In genomic region chrX:7422166-7422565, GRCm38 (mm10) we compare ENCODE assay signal across 8 mouse cellular contexts. TPM values are rescaled to one million over a fixed set of nuclear protein-coding genes. Genes with fewer than 3 reads are reported as not detected.
DNase-seq lines count a peak whose midpoint lies in the region; ATAC-seq and TF ChIP-seq lines count a peak whose summit lies in the region.

No protein-coding gene starts in this region.

- no peak overlapping the region for H3K27ac ChIP-seq in heart, embryonic 12.5 days (ENCODE audit: poor library complexity, severe bottlenecking)
- H3K27ac ChIP-seq in forebrain, embryonic 15.5 days (replicated peaks): no peak overlapping the region
- no peak overlapping the region for H3K27ac ChIP-seq in macrophage
- no peak overlapping the region for H3K27ac ChIP-seq in layer of hippocampus, adult 2 months

- peak overlapping the region; percentile 59 for H3K4me3 ChIP-seq in heart, embryonic 12.5 days
- H3K4me3 ChIP-seq in E14TG2a.4 (replicated peaks; ENCODE audit: low read length) (peak overlapping the region; percentile 76), macrophage (ENCODE audit: inconsistent target) (peak overlapping the region; percentile 28; the same call in 1 of the 2 replicates)
- H3K4me3 ChIP-seq in forebrain, embryonic 15.5 days: peak overlapping the region; percentile 44
- H3K4me3 ChIP-seq in layer of hippocampus, adult 2 months: no peak overlapping the region

- H3K4me1 ChIP-seq in heart, embryonic 12.5 days (replicated peaks): no peaks in the 10 kb centered on the region
- peaks cover 42% of the 10 kb centered on the region for H3K4me1 ChIP-seq in E14TG2a.4 (replicated peaks; ENCODE audit: low read depth, low read length)
- H3K4me1 ChIP-seq in forebrain, embryonic 15.5 days: peaks cover 1% of the 10 kb centered on the region

- H3K4me2 ChIP-seq in heart, embryonic 12.5 days: peak overlapping the region; percentile 70
- peak overlapping the region; percentile 58 for H3K4me2 ChIP-seq in forebrain, embryonic 15.5 days (replicated peaks)

- no peak for DNase-seq in heart, adult 9 months (ENCODE audit: low spot score in 2 of 2)
- DNase-seq in layer of hippocampus, adult 2 months (ENCODE audit: low spot score in 2 of 2): no peak
- no peak for DNase-seq in Muller cell, postnatal 12 days (ENCODE audit: inconsistent ontology term)

- no peaks in the 10 kb centered on the region for H3K79me2 ChIP-seq in macrophage (ENCODE audit: inconsistent target)

- ATAC-seq in heart, embryonic 12.5 days (ENCODE audit: insufficient number of reproducible peaks, low FRiP score): no peak
- ATAC-seq in forebrain, embryonic 15.5 days (replicated peaks): no peak
- ATAC-seq in megakaryocyte progenitor cell, adult 5-6 weeks (replicated peaks; ENCODE audit: poor library complexity): no peak

- no peaks in the 10 kb centered on the region for H3K27me3 ChIP-seq in heart, embryonic 12.5 days (replicated peaks)
- H3K27me3 ChIP-seq in E14TG2a.4 (ENCODE audit: insufficient read depth, low read length): no peaks in the 10 kb centered on the region
- H3K27me3 ChIP-seq in forebrain, embryonic 15.5 days: no peaks in the 10 kb centered on the region

- no peaks in the 10 kb centered on the region for H3K36me3 ChIP-seq in heart, embryonic 12.5 days
- H3K36me3 ChIP-seq in E14TG2a.4 (ENCODE audit: insufficient read depth, low read length) (0 out of 2 replicates have a peak, but pooled peaks cover 5% of the 10 kb centered on the region), macrophage (ENCODE audit: inconsistent target) (no peaks in the 10 kb centered on the region)
- no peaks in the 10 kb centered on the region for H3K36me3 ChIP-seq in forebrain, embryonic 15.5 days

- H3K9me3 ChIP-seq in heart, embryonic 12.5 days (replicated peaks): no peaks in the 10 kb centered on the region
- no peaks in the 10 kb centered on the region for H3K9me3 ChIP-seq in E14TG2a.4 (ENCODE audit: low read length)
- H3K9me3 ChIP-seq in forebrain, embryonic 15.5 days: no peaks in the 10 kb centered on the region

- 61% methylated on average over 6 of the region's 6 CpGs for WGBS in heart, embryonic 12.5 days
- WGBS in forebrain, embryonic 15.5 days: 78% methylated on average over 6 of the region's 6 CpGs
- 69% methylated on average over 6 of the region's 6 CpGs for whole genome bisulfite sequencing in macrophage (ENCODE audit: missing documents)

- peak overlapping the region; percentile 69 for H3K9ac ChIP-seq in heart, embryonic 12.5 days
- 0 out of 2 replicates have a peak overlapping the region, but pooled peaks have one; percentile 27 for H3K9ac ChIP-seq in forebrain, embryonic 15.5 days (replicated peaks)

- no peak for TF ChIP-seq CTCF in E14TG2a.4 (conservative IDR thresholded peaks at IDR 0.05; ENCODE audit: low read length)
- no peak for TF ChIP-seq CTCF in layer of hippocampus, adult 2 months (conservative IDR thresholded peaks at IDR 0.05)

RNA-seq across cellular contexts. Expression of gene Usp27x, which starts 46.5 kb away (rescaled TPM):
- 1.1 and 1.2 TPM in 2 replicates for polyA plus RNA-seq in heart, embryonic 12.5 days (2016; fragmentation: Nextera tagmentation; extraction: Ambion mirVana)
- 1.7 and 1.9 TPM in 2 replicates for polyA plus RNA-seq in forebrain, embryonic 15.5 days (2015; fragmentation: Nextera tagmentation; extraction: Ambion mirVana)
- total RNA-seq in macrophage (2018; cell fraction: chromatin; rRNA removed): 1 to 10 TPM; 1.3 to 5.9 (median 2.2) TPM
- total RNA-seq in macrophage (2018; cell fraction: cytosol; rRNA removed): 1 to 10 TPM; 1.4 to 4.8 (median 1.9) TPM
- total RNA-seq in macrophage (2018; cell fraction: nucleus; rRNA removed): 1 to 10 TPM; 1.3 to 7.7 (median 2.7) TPM
- polyA plus RNA-seq in macrophage (2018): 1.3 to 1.8 TPM (median 1.5 TPM) in 3 replicates
- 10 to 100 TPM; 14.4 to 14.6 TPM for total RNA-seq in layer of hippocampus, adult 2 months (2021)
- 0.37 and 0.52 TPM in 2 replicates for total RNA-seq in megakaryocyte progenitor cell, adult 5-6 weeks (2015)
- total RNA-seq in megakaryocyte progenitor cell, adult 5-6 weeks (2017): 0.41 and 0.46 TPM in 2 replicates
